Mouse (Mus musculus): ENCODE results near the gene Ticrr. TPM values are rescaled to one million over a fixed set of nuclear protein-coding genes. Genes with fewer than 3 reads are reported as not detected.

Ticrr gene
- polyA plus RNA-seq, 1 experiment from 2014 or later, result 20.8 TPM

GRCm38 (mm10) chr7:79654185-79654584 is 5.8 kb upstream of the Ticrr start:
- no peaks in the 10 kb centered on the region for H3K36me3 ChIP-seq (ENCODE audit: insufficient read depth)
- DNase-seq, result no peak

DNA sequence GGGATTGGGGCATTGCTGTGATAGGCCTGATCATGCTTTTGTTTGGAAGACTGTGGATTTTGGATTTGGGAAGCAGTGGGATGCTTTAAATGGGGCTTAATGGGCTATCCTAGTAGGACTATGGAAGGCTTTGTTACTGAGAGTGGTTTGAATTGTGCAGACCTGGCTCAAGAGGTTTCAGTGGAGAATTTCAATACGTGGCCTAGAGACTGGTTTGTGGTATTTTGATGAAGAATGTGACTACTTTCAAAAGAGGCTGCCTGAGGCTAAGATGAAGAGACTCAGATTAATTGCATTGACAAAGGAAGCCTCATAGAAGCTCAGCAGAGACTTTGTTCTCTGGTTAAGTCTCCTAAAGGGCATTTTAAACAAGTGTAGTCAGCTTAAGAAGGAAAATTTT is 5.4 kb upstream of the Ticrr start:
- no peak overlapping the region for H3K9ac ChIP-seq
- DNase-seq (no peak), ATAC-seq (ENCODE audit: insufficient read depth) (no peak)
- no peaks in the 10 kb centered on the region for H3K27me3 ChIP-seq (ENCODE audit: insufficient read depth, low read length)
- no peak overlapping the region for H3K4me3 ChIP-seq (ENCODE audit: low read depth, low read length)
- TF ChIP-seq CTCF (IDR thresholded peaks at IDR 0.05; ENCODE audit: low read depth), result no peak
- H3K9me3 ChIP-seq (ENCODE audit: low read depth, low read length), result no peaks in the 10 kb centered on the region
- no peaks in the 10 kb centered on the region for H3K4me1 ChIP-seq (ENCODE audit: insufficient read depth)
- no peak overlapping the region for H3K4me2 ChIP-seq
- no peaks in the 10 kb centered on the region for H3K36me3 ChIP-seq (ENCODE audit: insufficient read depth)
- 65% methylated on average over 1 of the region's 1 CpGs for WGBS
- H3K27ac ChIP-seq (ENCODE audit: low read depth), result no peak overlapping the region

More at GRCm38 (mm10) chr7:79654185-79654584, 5.8 kb upstream of the Ticrr start:
- no peaks in the 10 kb centered on the region for H3K9me3 ChIP-seq (ENCODE audit: low read depth, low read length)
- H3K4me1 ChIP-seq (ENCODE audit: insufficient read depth), result no peaks in the 10 kb centered on the region
- no peak overlapping the region for H3K4me3 ChIP-seq (ENCODE audit: low read depth, low read length)
- no peak for TF ChIP-seq CTCF (IDR thresholded peaks at IDR 0.05; ENCODE audit: low read depth)
- no peaks in the 10 kb centered on the region for H3K27me3 ChIP-seq (ENCODE audit: insufficient read depth, low read length)
- no peak for ATAC-seq (ENCODE audit: insufficient read depth)
- 81% methylated on average over 1 of the region's 1 CpGs for WGBS
- H3K4me2 ChIP-seq, result no peak overlapping the region
- no peak overlapping the region for H3K27ac ChIP-seq (ENCODE audit: low read depth)
- no peak overlapping the region for H3K9ac ChIP-seq

GRCm38 (mm10) chr7:79660291-79661150 is 525 bp downstream of the Ticrr start:
- under 1% methylated on average over 71 of the region's 73 CpGs for WGBS
- DNase-seq, result peak; percentile 11

DNA sequence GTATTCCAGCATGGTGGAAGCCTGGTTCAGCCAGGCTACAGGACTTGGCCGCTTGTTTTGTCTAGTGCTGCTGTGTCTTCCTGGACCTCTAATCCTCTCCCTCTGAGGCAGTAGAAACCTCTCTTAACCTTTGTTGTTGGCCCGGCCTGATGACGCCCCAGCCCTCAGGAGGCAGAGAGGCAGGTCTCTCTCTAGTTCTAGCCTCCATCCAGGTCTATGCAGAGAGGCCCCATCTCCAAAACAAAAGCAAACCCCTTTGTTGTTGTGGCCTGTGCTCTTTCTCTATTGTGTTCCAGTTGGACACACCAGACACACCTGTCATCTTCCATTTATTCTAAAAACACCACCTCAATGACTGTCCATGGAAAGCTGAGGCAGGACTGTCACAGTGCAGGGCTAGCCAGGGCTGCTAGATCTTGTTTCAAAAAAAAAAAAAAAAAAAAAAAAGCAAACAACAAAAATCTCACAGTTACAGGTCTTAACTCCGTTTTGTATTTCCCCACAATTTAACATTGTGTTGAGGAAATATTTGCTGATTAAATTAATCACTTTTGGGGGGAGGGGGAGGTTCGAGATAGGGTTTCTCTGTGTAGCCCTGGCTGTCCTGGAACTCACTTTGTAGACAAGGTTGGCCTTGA is 1.4 kb downstream of the Ticrr start:
- Histone ChIP-seq H3K27me3 (ENCODE audit: insufficient read depth, low read length) (no peaks in the 10 kb centered on the region), H3K27ac (ENCODE audit: low read depth) (no peak overlapping the region), H3K9me3 (ENCODE audit: low read depth, low read length) (no peaks in the 10 kb centered on the region), H3K36me3 (ENCODE audit: insufficient read depth) (peaks cover 12% of the 10 kb centered on the region; the same call in 1 of the 2 replicates), H3K4me2 (peak overlapping the region; percentile 83), H3K4me1 (ENCODE audit: insufficient read depth) (peaks cover 9% of the 10 kb centered on the region; the same call in 1 of the 2 replicates), H3K9ac (peak overlapping the region; percentile 93), H3K4me3 (ENCODE audit: low read depth, low read length) (peak overlapping the region; percentile 99)
- TF ChIP-seq CTCF (IDR thresholded peaks at IDR 0.05; ENCODE audit: low read depth), result no peak
- ATAC-seq (ENCODE audit: insufficient read depth) (no peak), DNase-seq (peak; percentile 11)
- WGBS, result 10% methylated on average over 5 of the region's 5 CpGs

More at GRCm38 (mm10) chr7:79660291-79661150, 525 bp downstream of the Ticrr start:
- no peaks in the 10 kb centered on the region for H3K9me3 ChIP-seq (ENCODE audit: low read depth, low read length)
- peak overlapping the region; percentile 83 for H3K4me2 ChIP-seq
- H3K27ac ChIP-seq (ENCODE audit: low read depth), result peak overlapping the region; percentile 58
- peak; percentile 47 for ATAC-seq (ENCODE audit: insufficient read depth)
- H3K4me3 ChIP-seq (ENCODE audit: low read depth, low read length), result peak overlapping the region; percentile 99
- H3K36me3 ChIP-seq (ENCODE audit: insufficient read depth), result peaks cover 5% of the 10 kb centered on the region; the same call in 1 of the 2 replicates
- no peaks in the 10 kb centered on the region for H3K27me3 ChIP-seq (ENCODE audit: insufficient read depth, low read length)
- peak overlapping the region; percentile 93 for H3K9ac ChIP-seq
- H3K4me1 ChIP-seq (ENCODE audit: insufficient read depth), result peaks cover 9% of the 10 kb centered on the region; the same call in 1 of the 2 replicates
- TF ChIP-seq CTCF (IDR thresholded peaks at IDR 0.05; ENCODE audit: low read depth), result no peak

DNA sequence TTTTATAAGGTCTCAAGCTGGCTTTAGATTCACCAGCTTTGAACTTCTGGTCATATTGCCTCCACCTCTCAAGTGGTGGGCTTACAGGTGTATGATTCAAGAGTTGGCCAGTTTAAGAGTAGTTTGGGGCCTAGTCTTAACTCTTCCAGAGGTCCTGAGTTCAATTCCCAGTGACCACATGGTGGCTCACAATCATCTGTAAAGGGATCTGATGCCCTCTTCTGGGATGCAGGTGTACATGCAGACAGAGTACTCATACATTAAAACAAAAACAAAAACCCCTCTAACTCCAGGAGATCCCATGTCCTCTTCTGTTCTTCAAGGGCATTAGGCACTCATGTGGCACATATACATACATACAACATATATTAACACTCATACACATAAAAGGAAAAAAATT is 6.7 kb downstream of the Ticrr start:
- TF ChIP-seq CTCF (IDR thresholded peaks at IDR 0.05; ENCODE audit: low read depth), result no peak
- Histone ChIP-seq H3K4me2 (no peak overlapping the region), H3K9ac (no peak overlapping the region), H3K36me3 (ENCODE audit: insufficient read depth) (peaks cover 62% of the 10 kb centered on the region), H3K9me3 (ENCODE audit: low read depth, low read length) (no peaks in the 10 kb centered on the region), H3K4me3 (ENCODE audit: low read depth, low read length) (no peak overlapping the region), H3K27ac (ENCODE audit: low read depth) (no peak overlapping the region), H3K4me1 (ENCODE audit: insufficient read depth) (peaks cover 8% of the 10 kb centered on the region; the same call in 1 of the 2 replicates), H3K27me3 (ENCODE audit: insufficient read depth, low read length) (no peaks in the 10 kb centered on the region)
- DNase-seq (no peak), ATAC-seq (ENCODE audit: insufficient read depth) (no peak)

- DNase-seq (peak; percentile 66), ATAC-seq (ENCODE audit: insufficient read depth) (peak; percentile 95)
- Histone ChIP-seq H3K4me2 (no peak overlapping the region), H3K9me3 (ENCODE audit: low read depth, low read length) (no peaks in the 10 kb centered on the region), H3K4me1 (ENCODE audit: insufficient read depth) (no peaks in the 10 kb centered on the region), H3K4me3 (ENCODE audit: low read depth, low read length) (no peak overlapping the region), H3K27ac (ENCODE audit: low read depth) (peak overlapping the region; percentile 46; the same call in 1 of the 2 replicates), H3K36me3 (ENCODE audit: insufficient read depth) (peaks cover 89% of the 10 kb centered on the region), H3K27me3 (ENCODE audit: insufficient read depth, low read length) (no peaks in the 10 kb centered on the region), H3K9ac (no peak overlapping the region)
- WGBS, result 70% methylated on average over 4 of the region's 4 CpGs
- TF ChIP-seq CTCF (IDR thresholded peaks at IDR 0.05; ENCODE audit: low read depth), result no peak
Observed at GRCm38 (mm10) chr7:79670900-79671604, 11.1 kb downstream of the Ticrr start.

Measured in lung, embryonic 14.5 days (tissue).